Mouse (Mus musculus): ENCODE measurements at regions not wholly inside any gene's neighbourhood (a gene's known extent, or its start where the extent isn't known, plus 50 kb on each side); places are given as distances from the start of the nearest gene placed in this dataset.
"Not testable (repeated sequence)": the region's sequence is repeated elsewhere in the genome, so short reads cannot be mapped to it uniquely, and the experiment has no call there.

GRCm38 (mm10) chr14:37571971-37572370 lies 436.9 kb upstream of the Ghitm start:
- DNase-seq (ENCODE audit: low spot score in 2 of 2) = no peak

DNA sequence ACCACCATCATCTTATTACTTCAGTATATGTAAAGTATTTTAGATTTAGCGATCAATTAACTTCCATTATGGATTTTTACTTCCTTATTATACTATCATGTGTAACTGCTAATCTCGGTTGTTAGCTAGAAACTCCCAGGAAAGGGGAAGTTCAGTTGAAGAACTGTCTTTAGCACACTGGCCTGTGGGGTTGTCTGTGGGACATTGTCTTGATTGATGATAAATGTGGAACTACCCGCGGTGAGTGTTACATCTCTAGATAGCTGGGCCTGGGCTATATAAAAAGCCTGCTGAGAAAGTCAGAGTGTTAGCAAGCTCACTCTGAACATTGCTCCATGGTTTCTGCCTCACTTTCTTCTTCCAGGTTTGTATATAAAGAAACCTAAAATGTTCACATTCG lies 423.2 kb upstream of the Ghitm start:
- no peak for DNase-seq (ENCODE audit: low spot score in 2 of 2)

GRCm38 (mm10) chr14:37523616-37524015 lies 388.5 kb upstream of the Ghitm start:
- DNase-seq (ENCODE audit: low spot score in 2 of 2) = no peak

GRCm38 (mm10) chr14:37520631-37521030 lies 385.6 kb upstream of the Ghitm start:
- DNase-seq (ENCODE audit: low spot score in 2 of 2) = not testable (repeated sequence)

DNA sequence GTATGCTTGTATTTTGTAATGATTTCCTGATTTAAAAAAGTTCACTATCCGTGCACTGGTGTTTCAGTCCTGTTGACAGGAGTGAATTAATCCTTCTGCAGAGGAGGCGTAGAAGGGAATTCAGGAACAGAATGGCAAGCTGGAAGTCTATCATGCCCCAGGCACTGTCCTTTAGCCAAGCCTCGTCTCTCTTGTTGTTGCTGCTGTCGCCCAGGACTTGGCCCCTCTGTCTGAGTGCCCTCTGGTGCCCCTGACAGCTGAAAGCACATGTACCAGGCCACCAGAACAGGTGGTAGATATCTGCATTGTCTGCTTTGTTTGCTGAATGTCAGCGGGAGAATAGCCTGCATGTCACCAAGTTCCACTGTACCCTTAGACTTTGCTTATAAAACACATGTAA lies 370.2 kb upstream of the Ghitm start:
- no peak for DNase-seq (ENCODE audit: low spot score in 2 of 2)

GRCm38 (mm10) chr14:37490711-37491110 lies 355.6 kb upstream of the Ghitm start:
- no peak for DNase-seq (ENCODE audit: low spot score in 2 of 2)

- peak in 1 of 2 experiments; percentile 58 for DNase-seq (ENCODE audit: low spot score in 2 of 2)
Measured at GRCm38 (mm10) chr14:37485292-37485691, 350.2 kb upstream of the Ghitm start.

GRCm38 (mm10) chr14:37477599-37477998 lies 342.5 kb upstream of the Ghitm start:
- DNase-seq (ENCODE audit: low spot score in 2 of 2) = no peak

- no peak for DNase-seq (ENCODE audit: low spot score in 2 of 2)
Measured at GRCm38 (mm10) chr14:37468711-37469110, 333.6 kb upstream of the Ghitm start.

- no peak for DNase-seq (ENCODE audit: low spot score in 2 of 2)
Measured at GRCm38 (mm10) chr14:37440874-37441273, 305.8 kb upstream of the Ghitm start.

- DNase-seq (ENCODE audit: low spot score in 2 of 2) = no peak
Measured at GRCm38 (mm10) chr14:37430656-37431055, 295.6 kb upstream of the Ghitm start.

DNA sequence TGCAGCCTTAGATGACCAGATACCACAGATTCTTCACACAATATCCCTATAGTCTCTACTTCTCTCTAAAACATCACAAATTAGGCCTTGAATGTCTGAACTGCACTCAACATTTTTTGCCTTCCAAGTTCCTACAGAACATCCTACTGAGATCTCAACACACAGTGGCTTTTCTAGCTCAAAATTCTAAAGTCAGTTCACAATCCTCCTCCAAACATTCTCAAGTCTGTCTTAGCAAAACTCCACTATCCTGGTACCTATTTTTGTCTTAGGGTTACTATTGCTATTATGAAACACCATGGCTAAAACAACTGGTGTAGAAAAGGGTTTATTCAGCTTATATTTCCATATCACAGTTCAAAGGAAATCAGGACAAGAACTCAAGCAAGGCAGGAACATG lies 290.4 kb upstream of the Ghitm start:
- no peak for DNase-seq (ENCODE audit: low spot score in 2 of 2)

GRCm38 (mm10) chr14:37421566-37421965 lies 286.5 kb upstream of the Ghitm start:
- no peak for DNase-seq (ENCODE audit: low spot score in 2 of 2)

GRCm38 (mm10) chr14:37412583-37412982 lies 277.5 kb upstream of the Ghitm start:
- not testable (repeated sequence) for DNase-seq (ENCODE audit: low spot score in 2 of 2)

DNA sequence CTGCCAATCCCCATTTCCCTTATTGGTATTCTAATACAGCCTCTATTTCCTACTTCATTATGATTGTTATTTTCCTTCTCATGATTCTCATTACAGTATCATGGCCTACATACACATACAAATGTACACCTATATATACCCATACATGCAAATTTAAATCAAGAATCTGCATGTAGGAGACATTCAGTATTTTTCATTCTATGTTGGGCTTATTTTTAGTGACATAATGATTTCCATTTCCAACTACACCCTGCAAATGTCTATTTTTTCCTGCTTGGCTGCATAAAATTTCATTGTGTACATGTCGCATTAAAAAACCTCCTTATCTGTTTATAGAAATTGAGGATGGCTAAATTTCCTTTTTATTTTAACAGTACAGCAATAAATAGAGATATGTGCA lies 236.9 kb upstream of the Ghitm start:
- no peak for DNase-seq (ENCODE audit: low spot score in 2 of 2)

DNA sequence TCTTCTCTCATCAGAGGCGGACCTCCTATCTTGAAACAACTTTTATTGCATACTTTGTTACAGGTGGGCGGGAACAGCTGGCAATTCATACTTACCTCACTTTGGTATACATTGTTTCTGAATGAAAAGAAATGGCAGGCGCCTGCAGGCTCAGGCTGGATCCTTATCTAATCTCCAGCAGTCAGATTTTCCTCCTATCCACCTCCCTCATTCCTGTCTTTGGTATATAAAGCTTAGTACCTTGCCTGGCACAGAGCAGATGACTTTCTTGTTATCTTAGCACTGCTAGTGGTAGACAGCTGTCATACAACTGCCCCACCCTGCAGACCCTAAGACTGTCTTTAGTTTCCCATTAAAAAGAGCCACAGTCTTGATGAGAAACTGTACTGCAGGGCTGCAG lies 226.8 kb upstream of the Ghitm start:
- no peak for DNase-seq (ENCODE audit: low spot score in 2 of 2)

GRCm38 (mm10) chr14:37355968-37356704 lies 221.1 kb upstream of the Ghitm start:
- DNase-seq (ENCODE audit: low spot score in 2 of 2) = peak in 1 of 2 experiments; percentile 63

GRCm38 (mm10) chr14:37323392-37323791 lies 188.3 kb upstream of the Ghitm start:
- DNase-seq (ENCODE audit: low spot score in 2 of 2) = no peak

DNA sequence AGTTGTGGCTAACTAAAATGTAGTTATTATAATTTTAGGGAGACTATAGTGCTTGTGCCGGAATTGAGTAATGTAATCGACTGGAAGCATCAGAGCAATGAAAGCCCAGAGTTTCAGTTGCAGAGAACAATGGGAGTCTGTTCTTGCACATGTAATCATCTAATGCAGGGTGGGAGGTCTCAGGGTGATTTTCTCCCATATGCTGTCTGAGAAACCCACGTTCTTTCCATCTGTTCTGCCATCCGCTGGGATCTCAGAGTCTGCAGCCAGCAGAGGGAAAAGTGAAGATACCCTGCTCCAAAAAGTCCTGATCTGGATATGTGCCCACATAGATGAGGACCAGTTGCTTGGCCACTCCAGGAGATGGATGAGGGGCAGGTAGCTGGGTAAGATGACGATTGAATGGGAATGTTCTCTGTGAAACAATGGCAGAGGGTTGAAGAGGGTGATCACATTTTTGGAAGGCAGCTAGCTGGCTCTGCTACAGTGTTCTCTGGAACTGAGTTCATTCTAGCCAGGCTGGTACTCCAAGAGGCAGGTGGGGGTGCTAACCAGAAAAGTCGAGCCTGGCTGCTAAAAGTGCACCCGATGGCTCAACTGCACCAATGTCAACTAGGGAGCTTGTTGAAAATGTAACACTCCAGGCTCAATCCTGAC lies 180.3 kb upstream of the Ghitm start:
- DNase-seq (ENCODE audit: low spot score in 2 of 2) = no peak

- DNase-seq (ENCODE audit: low spot score in 2 of 2) = no peak
Measured at GRCm38 (mm10) chr14:37313906-37314305, 178.8 kb upstream of the Ghitm start.

DNA sequence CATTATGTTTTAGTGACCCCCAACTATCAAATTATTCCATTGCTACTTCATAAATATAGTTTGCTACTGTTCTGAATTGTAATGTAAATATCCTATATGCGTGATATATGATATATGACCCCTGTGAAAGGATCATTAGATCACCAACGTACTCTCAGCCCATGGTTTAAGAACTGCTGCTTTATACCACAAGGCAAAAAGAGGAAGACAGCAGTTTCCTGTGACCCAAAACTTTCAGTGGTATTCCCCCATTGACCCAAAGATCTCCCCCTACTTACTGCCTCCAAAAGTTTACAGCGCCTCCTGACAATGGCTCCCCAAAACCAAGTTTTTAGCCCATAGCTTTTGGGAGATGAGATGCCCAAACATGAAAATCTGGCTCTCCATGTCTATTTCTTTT lies 177.8 kb upstream of the Ghitm start:
- no peak for DNase-seq (ENCODE audit: low spot score in 2 of 2)

GRCm38 (mm10) chr14:37306622-37307274 lies 171.7 kb upstream of the Ghitm start:
- DNase-seq (ENCODE audit: low spot score in 2 of 2) = no peak

- DNase-seq (ENCODE audit: low spot score in 2 of 2) = no peak
Measured at GRCm38 (mm10) chr14:37298631-37299030, 163.6 kb upstream of the Ghitm start.
